Mouse (Mus musculus): ENCODE measurements around the gene Olfr514. TPM values are rescaled to one million over a fixed set of nuclear protein-coding genes. Genes with fewer than 3 reads are reported as not detected.

The Olfr514 gene
- polyA plus RNA-seq (2012; rRNA removed; ENCODE audit: low replicate concordance): not detected in 2 replicates

DNA sequence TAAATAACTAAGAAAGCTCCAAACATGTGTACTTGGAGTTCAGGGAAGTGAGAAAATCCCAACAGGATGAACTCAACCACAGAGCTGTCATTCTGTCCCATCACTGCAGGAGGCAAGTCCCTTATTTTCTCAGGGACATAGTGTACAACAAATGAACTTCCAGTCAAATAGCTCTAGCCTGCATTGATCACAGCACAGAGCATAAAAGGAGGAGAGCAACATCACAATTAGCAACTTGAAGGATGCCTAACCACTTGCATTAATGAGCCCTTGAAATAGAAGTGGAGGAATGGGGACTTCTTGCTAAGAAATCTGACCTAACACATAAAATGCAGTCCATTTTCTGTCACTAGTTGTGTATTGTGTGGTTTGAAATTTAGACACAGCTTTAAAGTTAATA, at the start of gene Olfr514:
Olfr514 (minus strand) TSS at position 101 of the 400 bp plus-strand sequence.

DNA sequence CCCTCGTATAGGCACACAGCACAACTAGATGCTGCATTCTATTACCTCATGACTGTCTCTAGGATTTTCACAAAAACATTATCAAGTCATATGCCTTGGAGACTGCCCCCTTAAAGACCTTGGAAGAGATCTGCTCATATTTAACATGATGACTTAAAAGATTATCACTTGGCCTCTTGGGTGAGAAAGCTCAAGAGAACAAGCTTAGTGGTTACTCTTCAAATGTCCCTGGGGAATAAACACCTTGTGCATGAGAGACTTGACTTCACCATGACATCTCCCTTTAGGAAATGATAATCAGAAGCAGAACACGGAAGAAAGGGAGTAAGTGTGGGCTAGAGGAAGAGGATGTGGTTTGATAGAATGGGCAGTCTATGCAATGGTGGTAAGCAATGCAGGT, 46.5 kb upstream of the Olfr514 start, which contains the start of gene Olfr517:
Olfr517 (minus strand) TSS at position 101 of the 400 bp plus-strand sequence.

DNA sequence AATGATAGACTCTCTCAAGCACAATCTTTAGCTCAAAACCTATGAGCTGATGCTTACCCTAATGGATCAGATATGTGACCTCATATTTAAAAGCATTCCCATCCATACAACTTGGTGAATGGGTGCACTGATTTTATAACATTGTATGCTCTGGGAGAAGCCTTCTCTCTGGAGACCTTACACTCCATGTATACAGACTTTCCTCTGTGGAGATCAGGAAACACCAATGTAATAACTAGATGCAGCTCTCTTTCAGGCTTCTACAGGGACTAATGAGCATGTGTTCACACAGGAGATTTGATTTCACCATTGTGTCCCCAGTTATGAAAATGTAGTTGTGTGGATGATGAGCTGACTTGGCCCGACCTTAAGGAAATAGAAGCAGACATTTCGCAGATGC, 24.6 kb upstream of the Olfr514 start, which contains the start of gene Olfr516:
Olfr516 (minus strand) TSS at position 101 of the 400 bp plus-strand sequence.

Other genes with a start within 250 kb of the Olfr514 start
- gene Olfr506, start 215.2 kb downstream of the Olfr514 start, polyA plus RNA-seq (2012; rRNA removed; ENCODE audit: low replicate concordance): not detected in 2 replicates
- not detected in 2 replicates for gene Olfr507, start 204.2 kb downstream of the Olfr514 start, polyA plus RNA-seq (2012; rRNA removed; ENCODE audit: low replicate concordance)
- gene Olfr508, start 196.0 kb downstream of the Olfr514 start, polyA plus RNA-seq (2012; rRNA removed; ENCODE audit: low replicate concordance): not detected in 2 replicates
- gene Olfr509, start 174.1 kb downstream of the Olfr514 start, polyA plus RNA-seq (2012; rRNA removed; ENCODE audit: low replicate concordance): not detected in 2 replicates
- not detected in 2 replicates for gene Olfr510, start 159.6 kb downstream of the Olfr514 start, polyA plus RNA-seq (2012; rRNA removed; ENCODE audit: low replicate concordance)
- not detected in 2 replicates for gene Olfr512, start 112.7 kb downstream of the Olfr514 start, polyA plus RNA-seq (2012; rRNA removed; ENCODE audit: low replicate concordance)
- not detected in 2 replicates for gene Olfr513, start 75.0 kb downstream of the Olfr514 start, polyA plus RNA-seq (2012; rRNA removed; ENCODE audit: low replicate concordance)
- not detected in 2 replicates for gene Olfr516, start 24.5 kb upstream of the Olfr514 start, polyA plus RNA-seq (2012; rRNA removed; ENCODE audit: low replicate concordance)
- gene Olfr517, start 46.4 kb upstream of the Olfr514 start, polyA plus RNA-seq (2012; rRNA removed; ENCODE audit: low replicate concordance): not detected in 2 replicates
- not detected in 2 replicates for gene Olfr518, start 59.0 kb upstream of the Olfr514 start, polyA plus RNA-seq (2012; rRNA removed; ENCODE audit: low replicate concordance)
- gene Olfr519, start 68.4 kb upstream of the Olfr514 start, polyA plus RNA-seq (2012; rRNA removed; ENCODE audit: low replicate concordance): not detected in 2 replicates
- 0.24 and 0.47 TPM in 2 replicates for gene Nlrp10, start 104.2 kb upstream of the Olfr514 start, polyA plus RNA-seq (2012; rRNA removed; ENCODE audit: low replicate concordance)
- 131 and 285 TPM in 2 replicates for gene Eif3f, start 108.4 kb upstream of the Olfr514 start, polyA plus RNA-seq (2012; rRNA removed; ENCODE audit: low replicate concordance)
- gene Tub, start 124.3 kb upstream of the Olfr514 start, polyA plus RNA-seq (2012; rRNA removed; ENCODE audit: low replicate concordance): 2.0 and 2.1 TPM in 2 replicates